Mouse (Mus musculus): ENCODE measurements around the gene Tut7. TPM values are rescaled to one million over a fixed set of nuclear protein-coding genes. Genes with fewer than 3 reads are reported as not detected.
"Not testable (repeated sequence)": the region's sequence is repeated elsewhere in the genome, so short reads cannot be mapped to it uniquely, and the experiment has no call there.

The Tut7 gene
- polyA plus RNA-seq, 1 experiment from 2014 or later = 37.6 TPM

DNA sequence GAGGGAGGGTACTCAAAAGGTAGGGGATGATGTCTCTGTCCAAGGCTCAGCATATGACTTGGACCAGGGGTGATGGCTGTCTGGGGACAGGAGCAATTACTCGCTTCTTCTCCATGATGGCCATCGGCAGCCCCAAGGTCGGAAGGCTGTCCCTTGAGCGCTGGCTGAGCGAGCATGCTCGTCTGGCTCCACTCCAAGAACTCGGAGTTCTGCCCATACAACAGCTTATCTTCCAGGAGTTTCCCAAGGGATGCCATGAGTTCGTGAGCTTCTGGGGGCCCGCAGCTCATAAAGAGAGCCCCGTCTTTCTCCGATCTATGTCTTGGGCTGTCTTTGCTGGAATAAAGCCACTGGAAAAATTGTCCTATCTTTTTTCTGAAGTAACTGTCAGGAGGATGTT is 81.9 kb downstream of the Tut7 start:
- H3K36me3 ChIP-seq (replicated peaks; ENCODE audit: insufficient read depth, low read length) = no peaks in the 10 kb centered on the region
- DNase-seq = no peak
- no peak overlapping the region for H3K9ac ChIP-seq (replicated peaks)
- 74% methylated on average over 11 of the region's 11 CpGs for whole genome bisulfite sequencing (ENCODE audit: insufficient replicate concordance)
- no peak overlapping the region for H3K4me2 ChIP-seq (ENCODE audit: low read depth, low read length)
- H3K27me3 ChIP-seq (ENCODE audit: insufficient read depth, low read length) = no peaks in the 10 kb centered on the region
- no peak for ATAC-seq
- no peak overlapping the region for H3K27ac ChIP-seq (ENCODE audit: low read depth)
- TF ChIP-seq CTCF (IDR thresholded peaks at IDR 0.05; ENCODE audit: low read depth) = no peak
- H3K4me3 ChIP-seq (ENCODE audit: low read depth, low read length) = no peak overlapping the region
- no peaks in the 10 kb centered on the region for H3K9me3 ChIP-seq (ENCODE audit: low read length)
- H3K4me1 ChIP-seq (ENCODE audit: insufficient read depth) = peaks cover 16% of the 10 kb centered on the region

DNA sequence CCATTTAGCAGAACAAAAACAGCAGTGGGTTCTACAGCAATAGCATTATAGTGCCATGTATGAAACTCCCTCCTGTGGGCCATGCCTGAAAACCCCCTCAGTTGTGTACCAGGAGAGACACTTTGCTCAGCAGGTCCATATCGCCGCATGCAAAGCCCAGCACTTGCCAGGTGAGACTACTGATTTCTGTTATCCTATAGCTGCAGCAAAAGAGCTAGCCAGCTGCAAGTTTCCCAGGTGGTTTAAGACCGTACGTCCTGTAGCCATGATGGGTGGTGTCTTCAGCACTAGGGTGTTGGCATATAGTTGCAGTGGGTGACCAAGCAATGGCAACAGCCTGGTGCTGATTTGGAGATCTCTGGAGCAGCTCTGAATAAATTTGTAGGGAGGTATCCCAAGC is 83.5 kb downstream of the Tut7 start:
- peaks cover 24% of the 10 kb centered on the region for H3K4me1 ChIP-seq (ENCODE audit: insufficient read depth)
- TF ChIP-seq EP300 (IDR thresholded peaks at IDR 0.05; ENCODE audit: low read depth) = peak; percentile 98
- TF ChIP-seq CTCF (IDR thresholded peaks at IDR 0.05; ENCODE audit: low read depth) = no peak
- H3K4me3 ChIP-seq (ENCODE audit: low read depth, low read length) = no peak overlapping the region
- no peaks in the 10 kb centered on the region for H3K27me3 ChIP-seq (ENCODE audit: insufficient read depth, low read length)
- peak overlapping the region; percentile 92 for H3K27ac ChIP-seq (ENCODE audit: low read depth)
- WGBS (ENCODE audit: insufficient replicate concordance) = 63% methylated on average over 4 of the region's 4 CpGs
- no peak overlapping the region for H3K9ac ChIP-seq (replicated peaks)
- DNase-seq (peak; percentile 56), ATAC-seq (peak; percentile 80)
- no peaks in the 10 kb centered on the region for H3K9me3 ChIP-seq (ENCODE audit: low read length)
- no peaks in the 10 kb centered on the region for H3K36me3 ChIP-seq (replicated peaks; ENCODE audit: insufficient read depth, low read length)
- peak overlapping the region; percentile 54; the same call in 1 of the 2 replicates for H3K4me2 ChIP-seq (ENCODE audit: low read depth, low read length)

DNA sequence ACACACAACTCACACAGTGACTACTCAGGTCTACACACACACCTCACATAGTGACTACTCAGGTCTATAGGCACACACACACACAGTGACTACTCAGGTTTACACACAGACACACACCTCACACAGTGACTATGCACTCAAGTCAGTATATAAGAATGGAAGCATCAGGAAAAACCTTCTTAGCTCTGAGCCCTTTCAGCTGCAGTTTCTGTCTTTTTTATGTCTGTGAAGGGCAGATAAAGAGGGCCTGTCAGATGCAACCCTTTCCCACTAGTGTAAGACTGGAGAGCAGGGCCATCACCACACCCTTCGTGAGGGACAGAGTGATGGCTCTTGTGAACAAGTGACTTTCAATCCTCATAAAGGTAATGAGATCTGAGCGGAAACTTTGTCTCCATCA is 84.5 kb downstream of the Tut7 start:
- 63% methylated on average over 2 of the region's 2 CpGs for WGBS (ENCODE audit: insufficient replicate concordance)
- Histone ChIP-seq H3K4me1 (ENCODE audit: insufficient read depth) (peaks cover 28% of the 10 kb centered on the region), H3K27me3 (ENCODE audit: insufficient read depth, low read length) (no peaks in the 10 kb centered on the region), H3K9me3 (ENCODE audit: low read length) (no peaks in the 10 kb centered on the region), H3K4me2 (ENCODE audit: low read depth, low read length) (peak overlapping the region; percentile 54), H3K4me3 (ENCODE audit: low read depth, low read length) (no peak overlapping the region), H3K36me3 (replicated peaks; ENCODE audit: insufficient read depth, low read length) (no peaks in the 10 kb centered on the region), H3K27ac (ENCODE audit: low read depth) (peak overlapping the region; percentile 92), H3K9ac (replicated peaks) (peak overlapping the region; percentile 53)
- peak; percentile 88 for ATAC-seq
- TF ChIP-seq CTCF (IDR thresholded peaks at IDR 0.05; ENCODE audit: low read depth) (no peak), EP300 (IDR thresholded peaks at IDR 0.05; ENCODE audit: low read depth) (peak; percentile 93)
- DNase-seq = peak; percentile 46

DNA sequence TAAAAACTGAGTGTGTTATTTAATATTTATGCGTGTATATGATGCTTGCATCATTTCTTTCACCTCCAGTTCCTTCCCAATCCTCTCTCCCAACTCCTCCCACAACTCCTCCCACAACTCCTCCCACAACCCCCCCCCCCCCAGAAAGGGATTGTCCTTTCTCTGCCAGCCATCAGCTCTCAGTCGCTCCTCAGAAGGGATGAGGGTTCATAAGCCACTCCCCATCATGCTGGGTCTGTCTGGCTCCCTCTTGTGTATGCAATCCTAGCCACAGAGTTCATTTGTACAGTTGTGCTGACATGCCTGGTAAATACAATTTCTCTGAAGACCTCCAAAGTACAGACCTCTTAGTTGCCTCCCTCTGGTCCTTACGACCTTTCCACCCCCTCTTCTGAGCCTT is 87.8 kb downstream of the Tut7 start:
- Histone ChIP-seq H3K27ac (ENCODE audit: low read depth) (no peak overlapping the region), H3K27me3 (ENCODE audit: insufficient read depth, low read length) (no peaks in the 10 kb centered on the region), H3K9me3 (ENCODE audit: low read length) (no peaks in the 10 kb centered on the region), H3K4me1 (ENCODE audit: insufficient read depth) (peaks cover 28% of the 10 kb centered on the region), H3K9ac (replicated peaks) (no peak overlapping the region), H3K36me3 (replicated peaks; ENCODE audit: insufficient read depth, low read length) (no peaks in the 10 kb centered on the region), H3K4me2 (ENCODE audit: low read depth, low read length) (no peak overlapping the region), H3K4me3 (ENCODE audit: low read depth, low read length) (no peak overlapping the region)
- DNase-seq (peak; percentile 56), ATAC-seq (no peak)
- WGBS (ENCODE audit: insufficient replicate concordance) = 28% methylated on average over 3 of the region's 3 CpGs
- no peak for TF ChIP-seq EP300 (IDR thresholded peaks at IDR 0.05; ENCODE audit: low read depth)
- TF ChIP-seq CTCF (IDR thresholded peaks at IDR 0.05; ENCODE audit: low read depth) = peak; percentile 58

DNA sequence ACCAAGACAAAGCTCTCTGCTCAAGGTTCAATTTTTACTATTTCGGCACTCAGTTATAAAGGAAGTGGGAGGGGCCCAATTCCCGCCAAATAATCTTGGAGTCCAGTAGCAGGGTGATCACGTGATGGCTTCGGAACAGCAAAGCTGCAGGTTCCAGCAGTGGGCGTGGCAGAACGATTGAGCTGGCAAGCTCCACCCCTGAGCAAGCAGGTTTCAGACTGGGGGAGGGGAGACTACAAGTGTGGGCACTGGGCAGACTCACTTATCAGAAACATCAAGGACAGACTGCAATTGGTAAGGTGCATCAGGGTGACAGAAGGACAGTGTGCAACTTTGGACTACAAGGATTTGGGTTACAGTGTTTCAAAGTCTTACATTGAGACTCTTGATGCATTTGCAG is 88.6 kb downstream of the Tut7 start:
- not testable (repeated sequence) for H3K36me3 ChIP-seq (replicated peaks; ENCODE audit: insufficient read depth, low read length); H3K9me3 ChIP-seq (ENCODE audit: low read length); H3K9ac ChIP-seq (replicated peaks); H3K27me3 ChIP-seq (ENCODE audit: insufficient read depth, low read length); ATAC-seq; H3K4me2 ChIP-seq (ENCODE audit: low read depth, low read length); H3K4me3 ChIP-seq (ENCODE audit: low read depth, low read length); H3K27ac ChIP-seq (ENCODE audit: low read depth); DNase-seq
- H3K4me1 ChIP-seq (ENCODE audit: insufficient read depth) = peaks cover 24% of the 10 kb centered on the region
- WGBS (ENCODE audit: insufficient replicate concordance) = 12% methylated on average over 6 of the region's 6 CpGs

DNA sequence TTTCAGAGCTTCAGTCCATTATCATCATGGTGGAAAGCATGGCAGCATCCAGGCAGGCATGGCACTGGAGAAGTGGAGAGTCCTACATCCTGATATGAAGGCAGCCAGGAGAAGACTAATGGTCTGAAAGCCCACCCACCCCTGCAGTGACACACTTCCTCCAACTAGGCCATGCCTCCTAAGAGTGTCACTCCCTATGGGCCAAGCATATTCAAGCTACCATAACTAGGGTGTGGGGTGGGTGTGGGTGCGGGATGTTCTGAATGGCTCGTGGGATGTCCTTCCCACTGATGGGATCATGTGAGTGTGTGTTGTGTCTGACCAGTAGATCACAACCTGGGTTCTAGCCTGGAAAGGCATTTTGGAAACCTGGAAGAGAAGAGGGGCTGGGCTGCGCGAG is 89.0 kb downstream of the Tut7 start:
- no peak overlapping the region for H3K4me2 ChIP-seq (ENCODE audit: low read depth, low read length)
- H3K4me1 ChIP-seq (ENCODE audit: insufficient read depth) = peaks cover 23% of the 10 kb centered on the region

DNA sequence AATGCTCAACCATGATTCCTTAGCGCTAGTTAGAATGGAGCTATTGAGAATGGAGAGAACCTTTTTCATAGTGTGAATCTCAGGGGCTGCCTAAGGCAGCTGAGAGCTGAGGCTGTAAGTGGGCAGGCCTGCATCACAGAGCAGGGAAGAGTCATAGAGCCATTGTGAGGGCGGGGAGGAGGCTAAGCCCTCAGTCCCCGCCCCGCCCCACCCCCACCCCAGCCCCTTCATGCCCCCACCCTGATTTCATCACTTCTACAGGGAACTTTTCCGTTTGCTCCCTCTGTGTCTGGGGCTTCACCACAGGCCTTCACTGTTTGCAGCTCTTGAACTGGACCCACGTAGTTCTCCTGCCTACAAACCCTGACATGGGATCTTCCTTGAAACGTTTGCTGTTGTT is 91.3 kb downstream of the Tut7 start, which contains the start of gene Spata31d1d:
TSS of gene Spata31d1d (minus strand) at position 101 of the 400 bp plus-strand sequence.
- WGBS (ENCODE audit: insufficient replicate concordance) = 45% methylated on average over 7 of the region's 7 CpGs
- H3K27ac ChIP-seq (ENCODE audit: low read depth) = no peak within 1 kb of the TSS
- H3K4me1 ChIP-seq (ENCODE audit: insufficient read depth) = peaks cover 13% of the 10 kb centered on the region
- TF ChIP-seq EP300 (IDR thresholded peaks at IDR 0.05; ENCODE audit: low read depth) (no peak), CTCF (IDR thresholded peaks at IDR 0.05; ENCODE audit: low read depth) (no peak)
- DNase-seq (no peak), ATAC-seq (no peak)
- no peaks in the 10 kb centered on the region for H3K36me3 ChIP-seq (replicated peaks; ENCODE audit: insufficient read depth, low read length)
- no peaks in the 10 kb centered on the region for H3K9me3 ChIP-seq (ENCODE audit: low read length)
- peaks cover 8% of the 10 kb centered on the region; the same call in 1 of the 2 replicates for H3K27me3 ChIP-seq (ENCODE audit: insufficient read depth, low read length)
- H3K4me3 ChIP-seq (ENCODE audit: low read depth, low read length) = no peak within 1 kb of the TSS
- no peak within 1 kb of the TSS for H3K9ac ChIP-seq (replicated peaks)
- H3K4me2 ChIP-seq (ENCODE audit: low read depth, low read length) = no peak within 1 kb of the TSS

More for the DNA sequence above, 89.0 kb downstream of the Tut7 start:
- WGBS (ENCODE audit: insufficient replicate concordance) = 82% methylated on average over 2 of the region's 4 CpGs
- no peaks in the 10 kb centered on the region for H3K36me3 ChIP-seq (replicated peaks; ENCODE audit: insufficient read depth, low read length)
- H3K9ac ChIP-seq (replicated peaks) = no peak overlapping the region
- H3K27me3 ChIP-seq (ENCODE audit: insufficient read depth, low read length) = peaks cover 3% of the 10 kb centered on the region; the same call in 1 of the 2 replicates
- H3K9me3 ChIP-seq (ENCODE audit: low read length) = no peaks in the 10 kb centered on the region
- H3K27ac ChIP-seq (ENCODE audit: low read depth) = no peak overlapping the region
- DNase-seq = no peak
- H3K4me3 ChIP-seq (ENCODE audit: low read depth, low read length) = no peak overlapping the region
- no peak for TF ChIP-seq EP300 (IDR thresholded peaks at IDR 0.05; ENCODE audit: low read depth)
- no peak for ATAC-seq

All from liver, postnatal 0 days (tissue).